Mouse (Mus musculus): ENCODE results near the gene Crot.
A peak's percentile ranks its signal among the peaks of the same experiment; 100 is the strongest.
"Not testable (repeated sequence)": the region's sequence is repeated elsewhere in the genome, so short reads cannot be mapped to it uniquely, and the experiment has no call there.

The Crot gene

GRCm38 (mm10) chr5:8996686-8997512 lies at the start of gene Crot:
Gene Crot (minus strand): TSS chr5:8997324.
- peak; percentile 80 for DNase-seq (ENCODE audit: low read depth)

- no peak for DNase-seq (ENCODE audit: low read depth)
Measured at GRCm38 (mm10) chr5:9045904-9046303, 48.8 kb upstream of the Crot start.

GRCm38 (mm10) chr5:9044821-9045220 lies 47.7 kb upstream of the Crot start:
- DNase-seq (ENCODE audit: low read depth): no peak

- DNase-seq (ENCODE audit: low read depth): no peak
Measured at GRCm38 (mm10) chr5:9043582-9044267, 46.6 kb upstream of the Crot start.

- no peak for DNase-seq (ENCODE audit: low read depth)
Measured at GRCm38 (mm10) chr5:9042721-9043416, 45.7 kb upstream of the Crot start.

GRCm38 (mm10) chr5:9040665-9041215 lies 43.6 kb upstream of the Crot start:
- no peak for DNase-seq (ENCODE audit: low read depth)

DNA sequence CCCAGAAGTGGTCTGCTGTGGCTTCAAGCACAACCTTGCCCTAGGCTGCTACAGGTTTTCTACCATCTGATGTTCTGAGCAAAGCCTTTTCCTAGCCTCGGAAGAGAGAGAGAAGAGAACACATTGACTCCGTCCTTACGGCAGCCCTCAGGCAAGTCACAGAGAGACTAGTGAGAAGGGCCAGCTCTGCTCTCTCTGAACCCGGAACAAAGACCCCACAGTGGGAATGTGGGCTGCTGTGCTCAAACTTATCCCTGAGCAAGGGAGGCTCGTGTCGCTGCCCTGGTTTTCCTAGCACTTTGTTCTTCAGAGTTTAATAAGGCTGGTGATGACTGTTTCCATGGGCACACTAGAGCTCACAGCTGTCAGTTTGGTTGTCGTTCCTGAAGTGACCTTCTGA lies 42.9 kb upstream of the Crot start:
- no peak for DNase-seq (ENCODE audit: low read depth)

DNA sequence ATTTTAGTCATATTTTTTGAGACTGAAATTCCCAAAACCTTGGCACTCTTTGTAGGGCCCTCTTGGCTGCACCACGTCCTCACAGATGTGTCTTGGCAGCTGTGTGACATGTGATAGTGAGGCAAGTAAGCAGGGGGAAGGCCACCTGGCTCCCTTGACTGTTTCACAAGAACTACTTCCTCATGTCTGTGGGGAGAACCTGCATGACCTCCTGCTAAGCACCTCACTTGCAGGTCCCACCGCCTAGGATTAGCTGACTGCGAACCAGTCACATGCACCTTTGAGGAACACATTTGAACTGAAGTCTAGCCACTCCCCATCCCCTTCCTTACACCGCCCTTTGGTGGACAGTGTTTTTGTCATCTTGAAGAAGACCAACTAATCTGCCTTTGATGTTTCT lies 40.2 kb upstream of the Crot start:
- DNase-seq (ENCODE audit: low read depth): no peak

GRCm38 (mm10) chr5:9035457-9035856 lies 38.3 kb upstream of the Crot start:
- DNase-seq (ENCODE audit: low read depth): no peak

GRCm38 (mm10) chr5:9034535-9034934 lies 37.4 kb upstream of the Crot start:
- no peak for DNase-seq (ENCODE audit: low read depth)

- no peak for DNase-seq (ENCODE audit: low read depth)
Measured at GRCm38 (mm10) chr5:9033843-9034242, 36.7 kb upstream of the Crot start.

GRCm38 (mm10) chr5:9032641-9033040 lies 35.5 kb upstream of the Crot start:
- no peak for DNase-seq (ENCODE audit: low read depth)

DNA sequence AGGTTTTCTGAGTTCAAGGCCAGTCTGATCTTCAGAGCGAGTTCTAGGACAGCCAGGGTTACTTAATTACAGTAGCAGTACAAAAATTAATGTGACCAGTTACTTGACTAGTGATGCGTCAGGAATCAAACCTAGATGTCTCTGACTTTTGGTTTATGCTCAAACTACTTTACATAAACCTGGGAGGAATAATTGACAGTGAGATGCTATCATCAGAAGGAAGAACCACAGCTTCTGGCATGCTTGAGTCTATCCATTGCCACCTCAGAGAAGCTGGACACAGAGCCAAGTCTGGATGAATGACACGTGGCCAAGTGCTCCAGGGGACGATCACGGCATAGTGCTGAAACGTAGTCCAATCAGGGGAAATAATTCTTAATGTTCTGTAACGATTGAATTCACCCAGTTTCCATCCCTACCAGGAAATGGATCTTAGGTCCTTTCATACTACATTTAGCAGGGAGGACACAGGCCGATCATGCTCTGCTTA lies 35.0 kb upstream of the Crot start:
- DNase-seq (ENCODE audit: low read depth): no peak

DNA sequence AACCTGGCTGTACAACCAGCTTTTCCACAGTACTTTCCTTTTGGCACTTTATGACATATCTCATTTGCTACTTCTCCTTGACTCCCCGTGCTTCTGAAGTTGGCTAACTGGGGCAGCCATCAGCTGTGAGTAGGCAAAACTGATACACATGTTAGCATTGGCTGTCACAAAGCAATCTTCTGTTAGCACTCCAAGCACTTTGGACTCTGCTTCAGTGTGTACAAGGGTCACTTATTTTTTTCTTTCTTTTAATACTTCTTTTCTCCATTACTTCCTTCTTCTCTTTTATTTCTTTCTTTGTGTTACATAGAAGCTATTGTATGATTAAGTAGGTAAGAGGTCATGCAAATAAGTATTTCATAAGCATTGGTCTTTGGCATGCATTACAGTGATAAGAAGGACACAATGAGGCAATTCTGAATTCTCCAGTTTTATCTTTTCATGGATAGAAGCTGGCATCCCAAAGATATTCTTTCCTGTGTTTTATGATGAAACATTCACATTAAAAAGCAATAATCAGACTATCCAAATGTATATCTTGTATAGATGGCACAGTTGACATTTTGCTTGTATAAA lies 31.2 kb upstream of the Crot start:
- no peak for DNase-seq (ENCODE audit: low read depth)

DNA sequence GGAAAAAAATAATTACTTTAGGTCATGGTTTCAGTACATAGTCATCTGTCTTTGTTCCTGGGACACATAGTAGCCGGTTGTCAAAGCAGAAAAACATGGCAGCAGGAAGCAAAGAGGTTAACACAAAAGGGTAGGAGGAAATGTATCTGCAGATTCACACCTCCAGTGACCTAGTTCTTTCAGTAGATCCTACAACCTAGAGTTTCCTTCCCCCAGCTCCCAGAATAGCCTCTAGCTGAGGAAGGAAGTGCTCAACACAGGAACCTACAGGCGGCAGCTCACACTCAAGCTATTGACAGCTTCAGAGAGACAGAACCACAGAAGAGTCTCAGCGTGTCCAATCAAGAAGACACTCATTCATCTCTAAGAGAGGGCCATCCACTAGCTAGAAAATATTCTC lies 18.2 kb upstream of the Crot start:
- peak; percentile 52 for DNase-seq (ENCODE audit: low read depth)

DNA sequence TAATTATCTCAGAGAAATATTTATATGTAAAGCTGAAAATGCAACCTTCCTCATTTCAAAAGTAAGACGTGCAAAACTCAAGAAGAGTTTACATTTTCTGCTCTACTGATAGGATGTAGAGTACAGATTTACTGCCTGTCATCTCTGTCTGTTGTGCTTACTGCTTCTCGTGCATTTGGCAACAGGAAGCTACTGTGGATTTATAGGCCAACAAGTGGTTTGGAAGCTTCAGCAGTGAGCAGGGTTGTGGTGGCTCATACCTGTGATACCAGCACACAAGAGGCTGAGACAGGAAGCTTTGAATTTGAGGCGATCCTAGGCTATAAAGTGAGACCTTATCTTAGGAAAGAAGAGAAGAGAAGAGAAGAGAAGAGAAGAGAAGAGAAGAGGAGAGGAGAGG lies 17.6 kb upstream of the Crot start:
- peak; percentile 51 for DNase-seq (ENCODE audit: low read depth)

DNA sequence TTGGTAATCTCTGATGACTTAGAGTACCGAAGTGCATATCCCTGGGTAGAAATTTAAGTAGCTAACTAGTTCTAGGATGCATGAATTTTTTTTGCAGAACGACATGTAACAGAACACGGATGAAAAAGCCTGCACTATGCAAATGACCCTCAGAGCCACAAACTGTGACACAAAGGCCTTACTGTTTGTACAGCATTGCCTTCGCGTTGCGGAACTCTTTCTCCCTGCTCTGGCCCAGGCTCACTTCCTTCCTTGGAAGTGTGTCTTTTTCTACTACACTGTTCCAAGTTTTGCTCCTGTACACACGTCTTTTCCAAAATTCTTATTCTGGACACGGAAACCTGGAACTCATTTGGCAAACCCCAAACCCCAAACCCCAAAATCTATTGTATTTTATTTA lies 14.2 kb upstream of the Crot start:
- DNase-seq (ENCODE audit: low read depth): no peak

GRCm38 (mm10) chr5:9010166-9010565 lies 13.0 kb upstream of the Crot start:
- DNase-seq (ENCODE audit: low read depth): no peak

DNA sequence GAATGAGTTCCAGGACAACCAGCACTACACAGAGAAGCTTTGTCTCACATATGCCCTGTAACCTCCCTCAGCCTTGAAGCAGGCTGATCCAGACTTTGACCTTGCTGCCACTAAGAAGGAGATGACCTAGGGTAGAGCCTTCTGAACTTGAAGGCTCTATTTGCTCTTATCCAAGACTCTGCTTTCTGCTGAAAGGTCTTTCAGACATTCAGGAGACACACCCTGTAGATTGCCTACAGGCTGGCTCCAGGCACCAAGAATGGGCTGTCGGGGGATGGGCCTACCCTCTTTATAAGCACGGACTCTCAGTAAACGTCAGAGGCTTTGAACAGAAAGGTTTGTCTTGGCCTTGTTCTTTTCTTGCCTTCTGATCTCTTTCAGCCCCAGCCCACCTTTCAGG lies 9.5 kb upstream of the Crot start:
- DNase-seq (ENCODE audit: low read depth): not testable (repeated sequence)

DNA sequence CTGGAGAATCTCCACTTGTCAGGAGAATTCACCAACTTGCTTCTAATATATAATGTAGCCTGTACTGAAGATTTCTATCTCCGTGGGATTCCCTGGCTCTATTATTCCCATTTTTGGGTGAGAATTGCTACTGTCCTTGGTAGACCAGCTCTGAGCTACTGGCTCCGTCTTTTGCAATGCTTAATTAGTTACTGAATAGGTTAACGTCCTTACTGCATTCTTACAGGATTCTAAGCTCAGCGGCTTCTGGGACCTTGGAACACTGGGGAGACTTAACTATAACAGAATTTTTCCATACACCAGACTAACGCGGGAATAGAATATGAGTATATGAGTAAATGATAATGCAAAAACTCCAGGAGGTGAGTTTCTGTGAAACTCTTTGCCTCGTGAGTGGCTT lies 2.9 kb upstream of the Crot start:
- not testable (repeated sequence) for DNase-seq (ENCODE audit: low read depth)

GRCm38 (mm10) chr5:8999108-8999507 lies 2.0 kb upstream of the Crot start:
- DNase-seq (ENCODE audit: low read depth): no peak

GRCm38 (mm10) chr5:8997513-8997895 lies 380 bp upstream of the Crot start:
- DNase-seq (ENCODE audit: low read depth): no peak
